Mouse (Mus musculus): ENCODE measurements around the gene D630039A03Rik.
A peak's percentile ranks its signal among the peaks of the same experiment; 100 is the strongest.
"Not testable (repeated sequence)": the region's sequence is repeated elsewhere in the genome, so short reads cannot be mapped to it uniquely, and the experiment has no call there.

Gene D630039A03Rik

GRCm38 (mm10) chr4:57888978-57889377 lies 27.1 kb downstream of the D630039A03Rik start:
- not testable (repeated sequence) for DNase-seq (ENCODE audit: low read depth, low spot score)

GRCm38 (mm10) chr4:57888246-57888645 lies 27.9 kb downstream of the D630039A03Rik start:
- no peak for DNase-seq (ENCODE audit: low read depth, low spot score)

- DNase-seq (ENCODE audit: low read depth, low spot score) = no peak
Observed at GRCm38 (mm10) chr4:57886888-57887230, 29.2 kb downstream of the D630039A03Rik start.

DNA sequence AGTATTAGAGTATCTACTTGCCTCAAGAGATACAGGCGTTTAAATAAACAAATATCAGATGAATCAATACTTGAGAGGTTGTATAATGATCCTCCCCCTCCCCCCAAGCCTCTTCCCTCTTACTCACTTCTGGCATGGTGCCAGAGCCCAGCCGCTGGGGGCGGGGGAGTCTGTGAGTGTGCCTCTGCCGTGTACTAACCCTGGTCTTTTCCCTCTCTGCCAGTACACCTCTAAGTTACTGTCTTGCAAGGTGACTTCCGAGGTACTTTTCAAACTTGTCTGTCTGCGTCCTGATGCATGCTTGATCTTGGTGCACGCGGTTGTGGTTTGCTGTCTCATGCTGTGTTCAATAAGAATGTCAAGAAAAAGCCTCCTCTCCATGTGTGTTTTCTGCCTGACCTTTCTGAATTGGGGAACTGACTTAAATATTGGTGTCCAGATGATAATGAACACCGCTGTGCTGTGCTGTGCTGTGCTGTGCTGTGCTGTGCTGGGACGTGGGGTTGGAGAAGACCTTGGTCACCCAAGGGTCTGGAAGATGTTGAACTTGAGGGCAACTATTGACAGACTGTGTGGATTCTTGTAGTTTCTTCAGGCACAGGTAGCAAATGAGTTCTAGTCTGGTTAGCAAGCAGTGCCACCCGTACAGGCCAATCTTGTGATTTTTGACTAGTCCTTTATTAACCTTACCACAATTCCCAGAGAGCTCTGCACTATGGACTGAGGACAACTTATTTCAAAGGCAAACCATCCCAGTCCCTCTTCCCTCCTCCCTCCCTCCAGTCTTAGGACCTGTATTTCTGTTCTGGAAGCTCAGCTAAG lies 29.8 kb downstream of the D630039A03Rik start:
- DNase-seq (ENCODE audit: low read depth, low spot score) = no peak

DNA sequence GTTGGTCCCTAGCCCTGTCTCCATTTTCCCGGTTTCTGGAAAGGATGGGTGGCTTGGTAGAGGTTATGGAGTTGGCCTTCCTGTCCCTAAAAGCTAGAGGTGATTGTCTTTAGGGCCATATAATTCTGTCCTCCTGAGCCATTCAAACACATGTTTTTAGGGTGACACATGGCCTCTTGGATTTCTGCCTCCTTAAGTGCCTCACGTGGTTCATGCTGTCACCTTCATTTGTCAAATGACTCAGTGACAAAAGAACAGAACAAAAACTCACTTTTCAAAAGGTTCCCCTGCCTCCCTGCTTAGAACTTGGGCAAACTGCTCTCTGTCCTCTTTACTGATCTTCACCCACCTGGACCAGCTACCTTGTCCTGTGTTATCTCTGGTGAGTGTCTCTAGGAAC lies 30.9 kb downstream of the D630039A03Rik start:
- peak; percentile 34 for DNase-seq (ENCODE audit: low read depth, low spot score)

GRCm38 (mm10) chr4:57884511-57884910 lies 31.6 kb downstream of the D630039A03Rik start:
- DNase-seq (ENCODE audit: low read depth, low spot score) = no peak

- DNase-seq (ENCODE audit: low read depth, low spot score) = peak; percentile 66
Observed at GRCm38 (mm10) chr4:57883520-57884421, 32.3 kb downstream of the D630039A03Rik start.

DNA sequence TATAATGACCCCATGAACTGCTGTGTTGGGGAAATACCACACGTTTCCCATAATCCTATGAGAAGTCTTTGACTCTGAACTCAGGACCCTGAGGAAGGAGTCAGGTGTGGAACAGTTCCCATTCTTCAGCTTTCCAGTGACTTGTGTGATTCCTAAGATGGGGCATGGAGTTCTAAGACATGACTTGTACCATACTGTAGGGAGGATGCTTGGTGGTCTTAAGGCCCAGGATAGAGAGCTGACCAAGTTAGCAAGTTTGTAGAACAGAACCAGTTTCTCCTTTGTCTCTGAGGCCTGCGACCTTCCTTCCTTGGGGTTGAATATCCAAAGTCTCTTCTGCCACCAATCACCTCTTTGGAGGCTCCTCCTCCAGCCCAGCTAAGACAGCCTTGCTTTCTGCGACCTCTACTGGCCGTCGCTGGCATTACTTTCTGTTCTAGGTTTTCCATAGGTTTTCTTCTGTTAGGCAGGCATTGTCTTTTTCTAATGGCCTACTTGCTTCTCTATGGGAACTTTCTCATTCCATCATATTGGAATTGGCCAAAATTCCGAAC lies 36.2 kb downstream of the D630039A03Rik start:
- peak; percentile 66 for DNase-seq (ENCODE audit: low read depth, low spot score)

DNA sequence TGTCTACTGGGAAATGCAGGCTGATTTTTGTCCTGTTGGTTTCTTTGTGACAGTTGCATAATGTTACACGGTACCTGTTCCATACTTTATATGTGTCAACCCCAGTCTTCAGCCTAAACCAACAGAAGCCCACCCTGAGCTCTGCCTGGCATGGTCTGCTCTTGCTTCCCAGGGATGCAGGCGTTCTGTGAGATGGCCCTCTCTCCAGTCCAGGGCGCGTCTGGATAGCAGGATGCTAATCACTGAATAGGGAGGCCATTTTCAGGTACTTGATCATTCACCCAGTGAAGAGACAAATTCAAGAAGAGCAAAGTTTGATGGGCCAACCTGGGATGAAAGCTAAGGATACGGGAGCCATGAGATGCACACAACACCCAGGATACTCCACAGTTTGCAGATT lies 37.0 kb downstream of the D630039A03Rik start:
- DNase-seq (ENCODE audit: low read depth, low spot score) = no peak

DNA sequence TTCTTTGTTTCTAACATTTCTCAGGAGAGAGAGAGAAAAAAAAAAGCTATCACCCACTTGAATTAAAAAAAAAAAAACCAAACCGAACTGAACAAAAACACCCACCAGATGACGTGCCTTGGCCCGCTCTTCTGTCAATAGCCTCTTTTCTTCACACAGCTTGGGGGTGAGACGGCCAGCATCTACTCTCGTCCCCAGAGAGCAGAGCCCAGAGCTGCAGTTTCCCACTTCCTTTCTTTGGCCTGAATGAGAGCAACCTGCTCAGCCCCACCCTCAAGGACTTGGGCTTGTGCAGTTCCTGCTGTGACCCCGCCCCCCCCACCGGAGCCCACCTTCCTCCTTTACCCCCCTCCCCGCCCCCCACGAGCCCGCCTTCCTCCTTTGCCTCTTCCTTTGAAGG lies 48.6 kb downstream of the D630039A03Rik start:
- DNase-seq (ENCODE audit: low read depth, low spot score) = no peak

DNA sequence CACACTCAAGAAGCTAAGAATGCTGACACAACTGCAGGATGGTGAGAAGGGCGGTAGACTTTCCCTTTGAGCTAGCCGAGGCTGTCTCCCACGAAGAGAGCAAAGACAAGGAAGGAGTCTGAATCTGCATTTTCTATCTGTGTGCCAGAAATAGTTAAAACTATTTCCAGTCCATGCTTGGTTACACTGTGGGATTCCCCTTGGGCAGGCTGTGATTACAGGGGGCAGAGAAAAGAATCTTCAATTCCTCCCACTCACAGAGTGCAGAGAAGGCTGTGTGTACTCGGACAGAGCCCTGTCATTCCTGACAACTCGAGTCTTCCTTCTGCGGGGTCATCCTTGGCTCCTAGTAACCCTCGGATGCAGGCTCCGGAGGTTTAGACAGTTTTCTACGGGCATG lies 49.1 kb downstream of the D630039A03Rik start:
- no peak for DNase-seq (ENCODE audit: low read depth, low spot score)

GRCm38 (mm10) chr4:57866088-57866487 lies 50.0 kb downstream of the D630039A03Rik start:
- DNase-seq (ENCODE audit: low read depth, low spot score) = peak; percentile 81

GRCm38 (mm10) chr4:57862269-57862986 lies 53.7 kb downstream of the D630039A03Rik start:
- no peak for DNase-seq (ENCODE audit: low read depth, low spot score)

GRCm38 (mm10) chr4:57861856-57862255 lies 54.2 kb downstream of the D630039A03Rik start:
- peak; percentile 92 for DNase-seq (ENCODE audit: low read depth, low spot score)

GRCm38 (mm10) chr4:57861166-57861565 lies 54.9 kb downstream of the D630039A03Rik start:
- peak; percentile 63 for DNase-seq (ENCODE audit: low read depth, low spot score)

DNA sequence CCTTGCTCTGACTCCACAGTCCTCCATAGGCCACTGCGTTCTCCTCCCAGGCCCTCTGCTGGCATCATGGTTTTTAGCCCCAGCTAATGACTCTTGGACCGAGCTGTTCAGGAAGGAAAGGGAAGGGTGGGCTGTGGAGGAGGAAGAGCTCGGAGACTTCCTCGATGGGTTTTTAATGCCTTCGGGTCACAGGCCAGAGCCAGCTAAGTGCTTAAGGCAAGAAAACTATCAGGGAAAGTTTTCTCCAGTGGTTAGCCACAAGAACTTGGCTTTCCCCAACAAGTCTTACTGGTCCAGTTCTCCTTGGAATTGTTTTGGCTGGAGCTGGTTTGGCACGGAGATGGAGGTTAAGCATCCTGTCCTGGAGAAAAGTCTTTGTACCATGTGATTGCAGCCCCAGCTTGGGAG lies 55.9 kb downstream of the D630039A03Rik start:
- peak; percentile 77 for DNase-seq (ENCODE audit: low read depth, low spot score)
